9 mouse cellular contexts compared by ENCODE assay signal in genomic region chr9:32409060-32409961, GRCm38 (mm10). TPM values are rescaled to one million over a fixed set of nuclear protein-coding genes. Genes with fewer than 3 reads are reported as not detected.
DNase-seq lines count a peak whose midpoint lies in the region; ATAC-seq lines count a peak whose summit lies in the region.
"Had no signal": no experiment of that assay in that cellular context is flagged by ENCODE, and none has a peak within 500 bp of the region (broad histone marks: within the 10 kb centered on the region; RNA-seq: fewer than 3 reads in every experiment).

No protein-coding gene starts in this region.

- peak overlapping the region; percentile 94 for H3K4me2 ChIP-seq in embryonic facial prominence, embryonic 11.5 days (ENCODE audit: low read depth, low read length)
- peak overlapping the region; percentile 98 for H3K4me2 ChIP-seq in neural tube, embryonic 14.5 days (ENCODE audit: low read depth, low read length)

- H3K4me3 ChIP-seq in embryonic facial prominence, embryonic 11.5 days (ENCODE audit: low read depth, low read length) = peak overlapping the region; percentile 41
- peak overlapping the region; percentile 47 for H3K4me3 ChIP-seq in neural tube, embryonic 14.5 days (ENCODE audit: low read depth, low read length)

- under 1% methylated on average over 47 of the region's 47 CpGs for whole genome bisulfite sequencing in embryonic facial prominence, embryonic 11.5 days
- WGBS in neural tube, embryonic 14.5 days = 2% methylated on average over 47 of the region's 47 CpGs

- no peak; the same call in 1 of the 2 replicates for ATAC-seq in embryonic facial prominence, embryonic 11.5 days (replicated peaks; ENCODE audit: insufficient number of reproducible peaks, low FRiP score, low TSS enrichment, low read depth)
- ATAC-seq in neural tube, embryonic 14.5 days (ENCODE audit: low read depth) = peak; percentile 23; the same call in 1 of the 2 replicates

- intact Hi-C loops in left cerebral cortex, postnatal 4 days (cut with DNase I) = loop anchor here (5.0 to 10.0 kb wide), 3 partner anchors 178 to 688 kb away; no protein-coding TSS in a partner anchor
- intact Hi-C loops in left cerebral cortex, postnatal 36 days (cut with DNase I) = loop anchor here (5.0 kb wide), 4 partner anchors 153 to 838 kb away; no protein-coding TSS in a partner anchor
- intact Hi-C loops in heart, postnatal 36 days (cut with DNase I) = loop anchor here (10.0 kb wide), 1 partner anchor 305 kb away; no protein-coding TSS in a partner anchor

- no peaks in the 10 kb centered on the region; the same call in 1 of the 2 replicates for H3K27me3 ChIP-seq in embryonic facial prominence, embryonic 11.5 days (ENCODE audit: control insufficient read depth, insufficient read depth, low read length)
- H3K27me3 ChIP-seq in neural tube, embryonic 14.5 days (ENCODE audit: control insufficient read depth, insufficient read depth, low read length) = 0 out of 2 replicates have a peak, but pooled peaks cover 4% of the 10 kb centered on the region

- peak overlapping the region; percentile 80 for H3K27ac ChIP-seq in embryonic facial prominence, embryonic 11.5 days (replicated peaks; ENCODE audit: low read depth, low read length)
- H3K27ac ChIP-seq in neural tube, embryonic 14.5 days (ENCODE audit: low read depth, low read length) = no peak overlapping the region

- no peaks in the 10 kb centered on the region for H3K9me3 ChIP-seq in embryonic facial prominence, embryonic 11.5 days (replicated peaks; ENCODE audit: control insufficient read depth, low read length)
- no peaks in the 10 kb centered on the region for H3K9me3 ChIP-seq in neural tube, embryonic 14.5 days (ENCODE audit: control insufficient read depth, low read length)

- no peaks in the 10 kb centered on the region for H3K36me3 ChIP-seq in embryonic facial prominence, embryonic 11.5 days (replicated peaks; ENCODE audit: control insufficient read depth, insufficient read depth, low read depth, low read length)
- no peaks in the 10 kb centered on the region for H3K36me3 ChIP-seq in neural tube, embryonic 14.5 days (ENCODE audit: control insufficient read depth, insufficient read depth, low read length)

- no peaks in the 10 kb centered on the region; the same call in 1 of the 2 replicates for H3K4me1 ChIP-seq in embryonic facial prominence, embryonic 11.5 days (ENCODE audit: control insufficient read depth, insufficient read depth, low read length)
- 0 out of 2 replicates have a peak, but pooled peaks cover 2% of the 10 kb centered on the region for H3K4me1 ChIP-seq in neural tube, embryonic 14.5 days (ENCODE audit: control insufficient read depth, insufficient read depth, low read length)

- DNase-seq in left cerebral cortex, postnatal 4 days = peak; percentile 35
- no peak for DNase-seq in left cerebral cortex, postnatal 36 days (ENCODE audit: low spot score in 2 of 2)
- peak; percentile 76 for DNase-seq in embryonic facial prominence, embryonic 11.5 days (ENCODE audit: low spot score)
- DNase-seq in heart, postnatal 36 days = peak; percentile 16 to 45
- peak; percentile 61 for DNase-seq in liver
- DNase-seq in right cerebral cortex, postnatal 36 days (ENCODE audit: low spot score in 2 of 2) = no peak
- no peak for DNase-seq in thymus, postnatal 36 days

- H3K9ac ChIP-seq in embryonic facial prominence, embryonic 11.5 days (replicated peaks; ENCODE audit: low read length) = peak overlapping the region; percentile 75
- H3K9ac ChIP-seq in neural tube, embryonic 14.5 days (replicated peaks; ENCODE audit: low read depth, low read length) = peak overlapping the region; percentile 56

RNA-seq across cellular contexts. Expression of gene Kcnj1, which starts 37.0 kb away (rescaled TPM):
- not detected for total RNA-seq in left cerebral cortex, postnatal 4 days (2021)
- not detected for total RNA-seq in left cerebral cortex, postnatal 36 days (2021)
- polyA plus RNA-seq in embryonic facial prominence, embryonic 11.5 days (2014; fragmentation: Nextera tagmentation; extraction: Ambion mirVana) = not detected in 2 replicates
- total RNA-seq in heart, postnatal 36 days (2021) = not detected
- polyA plus RNA-seq in neural tube, embryonic 14.5 days (2014; fragmentation: Nextera tagmentation; extraction: Ambion mirVana) = not detected in 2 replicates
- total RNA-seq: layer of hippocampus, postnatal 10 days had no signal

Comparison
In these comparisons a context has a peak if more than half of its experiments do, and no peak if none do; other contexts are left out.
1. DNase-seq: peak in left cerebral cortex, postnatal 4 days (single experiment), embryonic facial prominence, embryonic 11.5 days (single experiment), heart, postnatal 36 days (2 of 2) and liver (single experiment); none in left cerebral cortex, postnatal 36 days (0 of 2), right cerebral cortex, postnatal 36 days (0 of 2) and thymus, postnatal 36 days (0 of 2).